Mouse (Mus musculus) cerebellum, adult 2 months (tissue): ENCODE results near the gene Eya2. TPM values are rescaled to one million over a fixed set of nuclear protein-coding genes. Genes with fewer than 3 reads are reported as not detected.
A peak's percentile ranks its signal among the peaks of the same experiment; 100 is the strongest.

Experiments
- DNase-seq, 2 experiments: peaks; one replicate each; pipeline ENCODE4 v3.0.0; 2021
- H3K27ac ChIP-seq: fragments of 200-500 bp; 2 replicates; pipeline ENCODE4 v1.5.1; 2012; ENCODE audit warnings: low read length, control low read depth, inconsistent platforms; ENCODE audit not compliant: insufficient read depth
- H3K27me3 ChIP-seq: fragments of 200-500 bp; 2 replicates; pipeline ENCODE4 v1.6.1; 2012; ENCODE audit warnings: inconsistent platforms, mild to moderate bottlenecking, low read length, moderate library complexity; ENCODE audit not compliant: control insufficient read depth, insufficient read depth
- H3K4me1 ChIP-seq: fragments of 200-500 bp; 2 replicates; pipeline ENCODE4 v1.6.1; 2011; ENCODE audit warnings: low read length; ENCODE audit not compliant: control insufficient read depth, insufficient read depth
- H3K4me3 ChIP-seq: fragments of 200-500 bp; replicated peaks from 2 replicates; pipeline ENCODE3; 2011; ENCODE audit warnings: mild to moderate bottlenecking, low read depth, low read length, control low read depth; ENCODE audit not compliant: insufficient read depth
- CTCF ChIP-seq: fragments of 200-500 bp; IDR thresholded peaks from 2 replicates; pipeline ENCODE4 v1.5.1; 2011; ENCODE audit warnings: low read depth, mild to moderate bottlenecking, control low read depth, low read length, moderate library complexity, borderline replicate concordance; ENCODE audit not compliant: insufficient read depth
- POLR2A ChIP-seq: fragments of 200-500 bp; IDR thresholded peaks from 2 replicates; pipeline ENCODE4 v1.6.1; 2011; ENCODE audit warnings: low read length, control low read depth, borderline replicate concordance; ENCODE audit not compliant: insufficient read depth
- WGBS: fragments of 180-500 bp; shearing (Covaris S2); methylation state at CpG from one replicate; pipeline ENCODE4 v1.1.7; 2018; 5-methylcytosine and 5-hydroxymethylcytosine counted together
- polyA plus RNA-seq: library from polyadenylated mRNA; depleted of rRNA; stranded (reverse); fragments of >200 nt; gene quantifications from 2 replicates; pipeline ENCODE4 v1.2.3, GENCODE M21; 2012

The Eya2 gene
- polyA plus RNA-seq, 1 experiment: 10.9 TPM

GRCm38 (mm10) chr2:165703033-165703805 is 108.4 kb downstream of the Eya2 start:
- H3K27ac ChIP-seq: no peak overlapping the region
- DNase-seq: no peak
- no peaks in the 10 kb centered on the region for H3K4me1 ChIP-seq
- no peaks in the 10 kb centered on the region for H3K27me3 ChIP-seq
- H3K4me3 ChIP-seq: no peak overlapping the region
- 68% methylated on average over 9 of the region's 9 CpGs for WGBS
- TF ChIP-seq CTCF (no peak), POLR2A (no peak)

- TF ChIP-seq CTCF (no peak), POLR2A (no peak)
- 79% methylated on average over 9 of the region's 9 CpGs for WGBS
- H3K27me3 ChIP-seq: no peaks in the 10 kb centered on the region
- DNase-seq: no peak
- H3K27ac ChIP-seq: no peak overlapping the region
- no peak overlapping the region for H3K4me3 ChIP-seq
- no peaks in the 10 kb centered on the region for H3K4me1 ChIP-seq
Observed at GRCm38 (mm10) chr2:165708266-165708665, 113.4 kb downstream of the Eya2 start.

- Histone ChIP-seq H3K27me3 (no peaks in the 10 kb centered on the region), H3K4me3 (no peak overlapping the region), H3K27ac (no peak overlapping the region), H3K4me1 (no peaks in the 10 kb centered on the region)
- 91% methylated on average over 6 of the region's 6 CpGs for WGBS
- no peak for DNase-seq
- TF ChIP-seq CTCF (peak; percentile 47; the same call in 1 of the 2 replicates), POLR2A (no peak)
Observed at GRCm38 (mm10) chr2:165716688-165717087, 121.9 kb downstream of the Eya2 start.

- TF ChIP-seq POLR2A (no peak), CTCF (no peak)
- DNase-seq: no peak
- no peak overlapping the region for H3K27ac ChIP-seq
- no peaks in the 10 kb centered on the region for H3K27me3 ChIP-seq
- no peaks in the 10 kb centered on the region for H3K4me1 ChIP-seq
- WGBS: 48% methylated on average over 23 of the region's 23 CpGs
- no peak overlapping the region for H3K4me3 ChIP-seq
Observed at GRCm38 (mm10) chr2:165717182-165718176, 122.6 kb downstream of the Eya2 start.

GRCm38 (mm10) chr2:165719382-165719781 is 124.5 kb downstream of the Eya2 start:
- no peak overlapping the region for H3K4me3 ChIP-seq
- no peak for DNase-seq
- TF ChIP-seq POLR2A (no peak), CTCF (no peak)
- H3K27me3 ChIP-seq: no peaks in the 10 kb centered on the region
- H3K27ac ChIP-seq: no peak overlapping the region
- H3K4me1 ChIP-seq: no peaks in the 10 kb centered on the region
- 71% methylated on average over 8 of the region's 8 CpGs for WGBS

- H3K4me1 ChIP-seq: no peaks in the 10 kb centered on the region
- H3K27me3 ChIP-seq: no peaks in the 10 kb centered on the region
- WGBS: 95% methylated on average over 4 of the region's 5 CpGs
- DNase-seq: no peak
- TF ChIP-seq POLR2A: no peak
- H3K4me3 ChIP-seq: no peak overlapping the region
- H3K27ac ChIP-seq: no peak overlapping the region
Observed at GRCm38 (mm10) chr2:165721941-165722340, 127.1 kb downstream of the Eya2 start.

- 78% methylated on average over 18 of the region's 18 CpGs for WGBS
- H3K4me3 ChIP-seq: no peak overlapping the region
- no peak for DNase-seq
- H3K4me1 ChIP-seq: no peaks in the 10 kb centered on the region; the same call in 1 of the 2 replicates
- TF ChIP-seq POLR2A: no peak
- no peak for TF ChIP-seq CTCF
- H3K27me3 ChIP-seq: no peaks in the 10 kb centered on the region
- no peak overlapping the region for H3K27ac ChIP-seq
Observed at GRCm38 (mm10) chr2:165732552-165733238, 137.9 kb downstream of the Eya2 start.
